Mouse (Mus musculus): ENCODE results near the gene Sorcs2. TPM values are rescaled to one million over a fixed set of nuclear protein-coding genes. Genes with fewer than 3 reads are reported as not detected.
A peak's percentile ranks its signal among the peaks of the same experiment; 100 is the strongest.

Gene Sorcs2
- polyA plus RNA-seq, 1 experiment from 2014 or later: 7.8 TPM

- WGBS: 83% methylated on average over 3 of the region's 3 CpGs
- H3K27me3 ChIP-seq (ENCODE audit: control insufficient read depth, insufficient read depth, low read length): no peaks in the 10 kb centered on the region
- no peak overlapping the region for H3K27ac ChIP-seq (ENCODE audit: low read depth, low read length)
- no peak overlapping the region for H3K4me3 ChIP-seq (ENCODE audit: low read depth, low read length)
- H3K4me2 ChIP-seq (ENCODE audit: low read depth, low read length, severe bottlenecking): no peak overlapping the region
- H3K9ac ChIP-seq (ENCODE audit: low read length): no peak overlapping the region
- H3K4me1 ChIP-seq (replicated peaks; ENCODE audit: control insufficient read depth, insufficient read depth, low read length): no peaks in the 10 kb centered on the region
- no peaks in the 10 kb centered on the region for H3K9me3 ChIP-seq (ENCODE audit: control insufficient read depth, low read length)
- no peak for ATAC-seq (replicated peaks; ENCODE audit: low FRiP score)
- peaks cover 2% of the 10 kb centered on the region; the same call in 1 of the 2 replicates for H3K36me3 ChIP-seq (ENCODE audit: control insufficient read depth, insufficient read depth, low read length)
- DNase-seq (ENCODE audit: low spot score): no peak
Observed at GRCm38 (mm10) chr5:35969857-35970256, 428.1 kb downstream of the Sorcs2 start.

Small RNA genes within 50 kb of the gene (microRNA-seq; reads per million reads assigned to microRNA genes)
- gene Mir7689 (ENCODE audit: insufficient number of aligned reads): 17.7 reads per million, percentile 12 among the genes with 10 or more reads in this experiment

Other genes starting within 250 kb of the Sorcs2 start
- gene Psapl1, start 194.1 kb downstream of the Sorcs2 start, polyA plus RNA-seq (2014; fragmentation: Nextera tagmentation; extraction: Ambion mirVana): 0.09 TPM in 1 of 2 replicates, not detected in the other
- 51.7 and 55.2 TPM in 2 replicates for gene Grpel1, start 66.9 kb upstream of the Sorcs2 start, polyA plus RNA-seq (2014; fragmentation: Nextera tagmentation; extraction: Ambion mirVana)
- 3.2 and 3.5 TPM in 2 replicates for gene Tada2b, start 86.1 kb upstream of the Sorcs2 start, polyA plus RNA-seq (2014; fragmentation: Nextera tagmentation; extraction: Ambion mirVana)
- 3.9 and 4.2 TPM in 2 replicates for gene Ccdc96, start 86.4 kb upstream of the Sorcs2 start, polyA plus RNA-seq (2014; fragmentation: Nextera tagmentation; extraction: Ambion mirVana)
- gene Tbc1d14, start 195.1 kb upstream of the Sorcs2 start, polyA plus RNA-seq (2014; fragmentation: Nextera tagmentation; extraction: Ambion mirVana): 48.3 and 50.8 TPM in 2 replicates

Data from forebrain, embryonic 11.5 days (tissue).